Mouse (Mus musculus) gastrocnemius, postnatal 14 days (tissue): ENCODE data around the gene Myoz2. TPM values are rescaled to one million over a fixed set of nuclear protein-coding genes. Genes with fewer than 3 reads are reported as not detected.

Experiments used
- DNase-seq: peaks from one replicate; pipeline ENCODE4 v3.0.0; 2021; ENCODE audit warnings: mixed read lengths
- intact Hi-C: fragments of 180-260 bp; cut with DNase I; formaldehyde crosslinking; loops from one replicate; pipeline ENCODE4 v1.15.1; 2025; ENCODE audit warnings: low total_unique reads
- long read RNA-seq, 2 experiments: library from polyadenylated mRNA; stranded (forward); transcript quantifications; one replicate each; pipeline ENCODE4 v2.0.0; 2021
- total RNA-seq, 2 experiments: library from RNA; stranded (reverse); gene quantifications; 2 replicates each; pipeline ENCODE4 v1.2.3; 2021

Gene Myoz2
- 100 to 1,000 TPM; 340 to 373 TPM for total RNA-seq
- long read RNA-seq, experiment 1, transcript Myoz2-201 (6 exons, 1,181 nt): major isoform, 124 of 151 reads
- long read RNA-seq, experiment 1, partial matches to known transcripts: 10 of 151 reads
- long read RNA-seq, experiment 1, other reads (novel, unspliced or antisense): 12 of 151 reads
- long read RNA-seq, experiment 2, transcript Myoz2-201 (6 exons, 1,181 nt): major isoform, 184 of 224 reads
- long read RNA-seq, experiment 2, transcript Myoz2-203 (7 exons, 871 nt): minor isoform, 9 of 224 reads
- long read RNA-seq, experiment 2, partial matches to known transcripts: 11 of 224 reads
- long read RNA-seq, experiment 2, other reads (novel, unspliced or antisense): 15 of 224 reads

DNA sequence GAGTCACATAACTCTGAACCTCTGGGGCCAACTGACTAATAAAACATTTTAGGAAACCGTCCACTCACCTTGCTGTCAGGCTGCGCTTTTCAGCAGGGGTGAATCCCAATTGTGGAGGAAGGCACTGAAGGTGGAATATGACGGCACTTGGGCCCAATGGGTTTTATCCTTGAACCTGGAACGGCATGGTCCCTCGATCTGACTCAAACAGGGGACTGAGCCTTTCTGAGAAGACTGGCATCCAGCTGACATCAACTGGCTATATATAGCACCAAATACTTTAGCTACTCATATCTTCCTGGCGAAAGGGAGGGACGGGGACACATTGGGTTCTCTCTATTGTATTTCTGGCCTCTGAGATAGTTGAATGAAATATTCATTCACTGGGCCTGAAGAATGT, at the start of gene Myoz2:
TSS of gene Myoz2 (minus strand) at position 264 of the 400 bp plus-strand sequence.
- intact Hi-C loops: no loop called here
- DNase-seq: no peak

DNA sequence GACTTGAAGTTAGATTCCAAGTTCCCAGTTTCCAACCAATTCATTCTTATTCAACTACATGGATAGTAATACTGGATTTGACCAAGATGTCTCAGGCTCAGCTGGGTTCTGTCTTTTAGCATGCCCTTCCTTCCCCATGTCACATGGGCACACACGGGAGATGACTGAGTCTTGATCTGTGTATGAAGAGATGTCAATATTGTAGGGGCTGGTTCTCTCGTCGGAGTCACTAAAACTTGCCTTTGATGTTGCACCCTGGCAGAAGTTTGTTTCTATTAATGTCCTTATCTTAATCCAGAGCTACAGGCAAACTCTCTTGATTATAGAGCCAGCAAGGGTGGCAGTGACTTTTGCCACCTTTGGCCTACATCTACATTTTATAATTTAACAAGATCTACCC, 46.9 kb upstream of the Myoz2 start:
- intact Hi-C loops: no loop called here
- no peak for DNase-seq

DNA sequence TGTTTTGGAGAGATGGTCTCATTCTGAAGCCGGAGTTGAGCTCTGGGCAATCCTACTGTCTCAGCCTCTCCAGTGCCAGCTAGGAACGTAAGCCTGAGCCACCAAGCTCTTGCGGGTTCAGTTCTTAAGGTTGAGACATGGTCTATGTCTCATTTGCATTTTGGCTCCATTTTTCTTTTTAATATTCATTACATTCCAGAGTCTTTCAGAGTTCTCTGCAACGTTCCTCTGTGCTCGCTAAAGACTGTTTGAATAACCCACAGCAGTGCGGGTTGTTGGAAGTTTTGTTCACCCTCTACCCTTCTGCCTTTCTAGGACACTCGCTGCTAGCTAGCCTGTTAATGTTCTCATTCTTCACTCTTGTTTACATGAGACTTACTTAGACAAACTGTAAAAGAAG, 46.1 kb upstream of the Myoz2 start:
- intact Hi-C loops: no loop called here
- DNase-seq: no peak

DNA sequence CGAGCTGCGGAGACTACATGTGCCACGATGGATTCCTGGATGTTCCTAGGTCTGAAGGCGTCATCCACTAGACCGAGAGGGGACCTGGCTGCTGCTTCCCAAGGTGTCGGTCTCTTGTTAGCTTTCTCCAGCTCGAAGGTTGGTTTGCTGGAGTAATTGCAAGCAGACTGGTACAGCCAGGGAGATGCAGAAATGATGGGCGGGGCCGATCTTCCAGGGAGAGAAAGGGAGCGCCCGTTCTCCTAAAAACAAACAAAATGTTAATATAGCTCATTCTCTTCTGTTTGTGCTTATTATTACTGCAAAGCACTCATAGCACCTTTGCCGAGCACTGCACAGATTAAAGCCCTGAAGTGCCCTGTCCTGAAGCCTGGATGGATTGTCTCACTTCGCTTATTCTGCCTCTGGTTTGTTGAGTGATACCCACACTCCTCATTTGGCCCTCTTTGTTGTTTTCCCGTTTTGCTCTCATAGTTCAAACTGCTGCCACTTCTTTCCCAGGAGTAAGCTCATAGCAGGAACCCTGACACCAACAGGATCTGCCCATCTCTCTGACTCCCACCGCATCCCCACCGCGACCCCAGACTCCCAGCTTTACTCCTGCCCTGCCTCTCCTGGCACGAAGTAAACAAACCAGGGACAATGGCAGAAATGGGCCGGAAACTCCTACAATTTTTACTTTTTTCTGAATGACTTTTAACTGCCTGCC, 45.4 kb upstream of the Myoz2 start:
- intact Hi-C loops: no loop called here
- no peak for DNase-seq

DNA sequence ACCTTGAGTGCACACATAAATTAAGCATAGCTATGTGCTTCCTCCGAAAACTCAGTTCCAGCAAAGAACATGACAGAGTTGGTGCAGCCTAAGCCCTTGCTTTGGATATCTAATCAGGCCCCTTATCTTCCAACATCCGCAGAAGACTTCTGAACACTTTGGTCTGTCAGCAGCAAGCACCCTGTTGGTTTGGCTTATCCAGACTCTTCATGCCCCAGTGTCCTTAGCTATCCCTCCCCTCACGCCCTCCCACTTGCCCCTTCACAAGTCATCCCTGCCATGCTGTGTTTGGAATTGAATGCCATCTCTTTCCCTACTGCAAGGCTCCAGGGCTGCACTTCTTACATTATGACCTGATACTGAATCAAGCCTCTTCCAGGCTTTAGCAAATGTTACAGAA, 40.9 kb upstream of the Myoz2 start:
- intact Hi-C loops: no loop called here
- no peak for DNase-seq

DNA sequence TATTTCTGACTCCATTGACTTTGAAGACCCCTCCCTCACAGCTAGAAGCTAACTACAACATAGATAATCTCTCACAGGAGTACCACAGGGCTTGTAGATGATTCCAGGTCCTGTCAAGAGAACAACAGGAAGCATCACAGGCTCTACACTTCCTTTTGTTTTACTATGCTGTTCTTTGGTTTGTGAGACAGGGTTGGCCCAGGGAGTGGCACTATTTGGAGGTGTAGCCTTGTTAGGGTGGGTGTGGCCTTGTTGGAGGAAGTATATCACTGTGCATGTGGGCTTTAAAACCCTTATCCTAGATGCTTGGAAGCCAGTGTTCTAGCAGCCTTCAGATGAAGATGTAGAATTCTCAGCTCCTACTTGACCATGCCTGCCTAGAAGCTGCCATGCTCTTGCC, 40.2 kb upstream of the Myoz2 start:
- intact Hi-C loops: no loop called here
- DNase-seq: no peak

DNA sequence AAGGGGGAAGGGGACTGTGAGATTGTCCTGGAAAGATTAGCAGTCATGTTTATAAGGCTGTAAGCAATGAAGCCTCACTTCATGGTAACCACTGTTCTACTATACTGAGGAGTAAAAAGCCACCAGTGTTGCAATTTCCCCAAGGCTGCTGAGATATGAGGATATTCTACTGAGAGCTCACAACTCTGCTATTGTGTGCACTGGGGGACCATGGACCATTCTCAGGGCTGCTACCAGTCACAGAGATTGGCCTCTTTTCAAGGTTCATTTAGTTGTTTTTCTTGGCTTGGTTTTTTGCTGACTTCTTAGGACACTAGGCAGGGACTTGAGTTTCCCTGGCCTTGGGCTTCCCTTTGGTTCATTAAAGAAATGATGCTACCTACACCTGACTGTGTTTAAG, 38.5 kb upstream of the Myoz2 start:
- DNase-seq: no peak
- intact Hi-C loops: no loop called here

DNA sequence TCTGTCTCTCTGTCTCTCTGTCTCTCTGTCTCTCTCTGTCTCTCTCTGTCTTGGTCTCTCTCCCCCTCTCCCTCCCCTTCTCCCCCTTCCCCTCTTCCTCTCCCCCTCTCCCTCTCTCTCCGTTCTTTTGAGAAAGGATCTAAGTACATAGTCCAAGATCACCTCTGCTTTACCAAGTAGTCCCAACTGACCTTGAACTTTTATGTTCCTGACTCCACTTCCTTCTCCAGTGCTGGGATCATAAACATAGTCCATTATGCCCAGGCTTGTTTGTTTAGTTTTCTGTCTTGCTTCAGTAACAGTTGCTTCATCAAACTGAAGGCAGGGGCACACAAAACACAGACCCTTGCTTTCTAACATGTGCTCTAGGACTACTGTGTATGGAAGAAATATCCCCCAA, 37.7 kb upstream of the Myoz2 start:
- intact Hi-C loops: no loop called here

DNA sequence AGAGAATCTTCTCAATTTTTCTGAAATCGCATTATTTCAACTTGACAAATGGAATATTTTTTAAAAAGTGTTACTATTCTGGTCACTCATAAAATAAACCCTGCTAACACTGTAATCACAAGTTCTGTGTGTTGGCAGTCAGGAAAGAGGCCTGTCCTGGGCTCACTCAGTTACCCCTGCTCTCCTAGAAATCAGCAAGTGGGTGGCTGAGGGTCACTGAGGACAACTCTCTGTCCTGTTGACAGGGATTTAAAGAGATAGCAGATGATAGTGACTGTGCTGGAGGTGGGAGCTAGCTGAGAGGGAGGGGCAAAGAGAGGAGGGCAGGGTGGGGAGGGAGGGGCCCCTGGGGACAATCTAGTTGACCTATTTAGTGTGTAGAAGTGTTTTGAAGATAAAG, 36.2 kb upstream of the Myoz2 start:
- no peak for DNase-seq
- intact Hi-C loops: no loop called here

More for the DNA sequence above, 37.7 kb upstream of the Myoz2 start:
- DNase-seq: no peak

DNA sequence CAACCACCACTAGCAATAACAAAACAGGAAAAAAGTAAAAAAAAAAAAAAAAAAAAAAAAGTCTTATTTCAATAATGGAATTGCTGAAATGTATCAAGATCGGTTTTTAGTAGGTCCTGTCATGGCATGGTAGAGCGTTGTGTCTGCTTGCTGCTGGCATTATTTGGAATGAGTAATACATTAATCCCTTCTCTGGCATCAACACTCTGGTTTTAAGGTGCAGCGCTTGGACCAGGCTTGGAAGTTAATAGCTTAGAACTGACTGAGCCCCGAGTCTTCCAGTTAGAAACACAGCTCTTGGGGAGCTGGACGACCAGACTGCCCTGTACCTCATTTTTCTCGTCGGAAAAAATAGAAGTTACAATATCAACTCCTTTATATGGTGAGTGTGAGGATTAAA, 32.0 kb upstream of the Myoz2 start:
- intact Hi-C loops: no loop called here
- DNase-seq: no peak

DNA sequence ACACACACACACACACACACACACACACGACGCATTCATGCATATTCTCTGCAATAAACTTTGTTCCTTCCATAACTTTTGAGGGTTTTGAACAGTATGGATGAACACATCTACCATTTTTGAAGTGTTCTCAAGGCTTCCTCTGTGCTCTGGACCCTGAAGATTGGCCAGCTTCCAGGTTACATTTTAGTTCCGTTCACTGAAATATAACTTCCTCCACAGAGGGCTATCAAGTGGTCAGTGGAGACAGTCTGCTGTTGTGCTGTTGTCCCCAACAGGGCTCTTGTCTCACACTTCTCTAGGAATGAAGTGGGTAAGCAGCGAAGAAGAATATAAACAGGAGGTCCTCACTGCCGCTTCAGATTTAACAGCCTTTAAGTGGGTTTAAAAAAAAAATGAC, 30.7 kb upstream of the Myoz2 start:
- intact Hi-C loops: no loop called here
- no peak for DNase-seq

DNA sequence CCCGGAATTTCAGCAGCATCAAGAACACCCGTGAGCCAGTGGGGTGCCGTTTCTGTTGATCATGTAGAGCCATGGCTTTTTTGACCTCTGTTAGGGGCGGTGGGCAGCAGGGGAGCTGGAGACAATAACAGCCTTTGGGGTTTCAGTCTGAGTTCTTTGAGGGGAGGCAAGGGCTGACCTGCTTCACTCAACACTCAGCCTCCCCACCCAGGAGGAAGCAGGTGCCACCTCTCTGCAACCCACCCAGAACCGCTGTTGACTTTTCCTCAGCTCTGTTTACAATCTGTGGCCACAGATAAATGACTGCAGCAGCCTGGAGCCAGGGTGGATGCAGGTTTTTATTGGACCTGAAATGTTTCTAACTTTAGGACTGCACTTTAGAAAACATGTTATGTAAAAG, 29.4 kb upstream of the Myoz2 start:
- intact Hi-C loops: no loop called here

DNA sequence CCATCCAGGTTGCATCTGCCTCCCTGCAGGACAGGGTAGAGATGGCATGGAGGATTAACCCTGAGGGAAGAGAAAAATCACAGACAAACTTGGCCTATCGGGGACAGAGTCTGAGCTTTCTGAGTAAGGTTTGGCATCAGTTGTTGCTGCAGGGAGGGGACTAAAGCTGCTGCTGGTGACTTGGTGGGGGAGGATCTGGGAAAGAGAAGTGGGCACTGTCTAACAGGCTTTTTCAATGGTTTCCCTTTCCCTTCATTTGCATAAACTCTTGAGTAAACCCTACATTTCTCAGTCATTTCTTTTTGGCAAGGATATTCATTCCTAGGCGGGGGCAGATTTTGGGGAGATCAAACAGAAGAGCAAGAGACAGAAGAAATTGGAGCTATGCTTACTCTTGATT, 27.1 kb upstream of the Myoz2 start:
- no peak for DNase-seq
- intact Hi-C loops: no loop called here

More for the DNA sequence above, 29.4 kb upstream of the Myoz2 start:
- DNase-seq: no peak

DNA sequence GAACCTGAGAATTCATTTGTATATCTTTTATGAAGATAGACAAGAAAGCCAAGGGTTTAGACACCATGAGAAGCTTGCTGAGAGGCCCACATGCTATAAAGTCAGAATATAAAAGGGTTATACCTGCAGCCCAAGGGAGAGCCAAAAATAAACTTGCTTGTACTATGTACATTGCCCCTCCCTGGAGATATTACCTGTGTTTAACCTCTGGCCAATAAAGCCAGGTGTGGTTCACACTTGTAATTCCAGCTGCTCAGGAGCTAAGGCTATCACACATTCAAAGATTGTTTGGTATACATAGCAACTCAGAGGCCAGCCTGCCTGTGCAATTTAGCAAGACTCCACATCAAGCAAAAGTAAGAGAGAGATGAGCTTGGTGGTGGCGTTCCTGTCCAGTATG, 24.0 kb upstream of the Myoz2 start:
- no peak for DNase-seq
- intact Hi-C loops: no loop called here

DNA sequence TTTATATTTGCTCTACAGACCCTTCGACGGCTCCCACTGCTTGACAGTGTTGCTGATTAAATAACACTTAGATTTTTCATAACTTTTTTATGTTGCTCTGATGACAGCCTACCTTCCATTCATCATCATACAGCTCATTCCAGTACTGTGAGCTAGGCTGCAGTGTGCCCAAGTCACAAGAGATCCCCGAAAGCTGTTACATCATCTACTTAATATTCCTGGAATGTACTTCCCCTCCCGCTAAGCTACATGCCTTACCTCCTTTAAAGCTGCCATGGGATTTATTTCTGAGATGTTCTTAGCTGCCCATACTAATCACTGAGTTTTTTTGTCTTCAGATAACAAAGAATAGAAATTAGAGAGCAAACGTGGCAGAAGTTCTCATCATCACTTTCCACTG, 19.4 kb upstream of the Myoz2 start:
- DNase-seq: no peak
- intact Hi-C loops: no loop called here

DNA sequence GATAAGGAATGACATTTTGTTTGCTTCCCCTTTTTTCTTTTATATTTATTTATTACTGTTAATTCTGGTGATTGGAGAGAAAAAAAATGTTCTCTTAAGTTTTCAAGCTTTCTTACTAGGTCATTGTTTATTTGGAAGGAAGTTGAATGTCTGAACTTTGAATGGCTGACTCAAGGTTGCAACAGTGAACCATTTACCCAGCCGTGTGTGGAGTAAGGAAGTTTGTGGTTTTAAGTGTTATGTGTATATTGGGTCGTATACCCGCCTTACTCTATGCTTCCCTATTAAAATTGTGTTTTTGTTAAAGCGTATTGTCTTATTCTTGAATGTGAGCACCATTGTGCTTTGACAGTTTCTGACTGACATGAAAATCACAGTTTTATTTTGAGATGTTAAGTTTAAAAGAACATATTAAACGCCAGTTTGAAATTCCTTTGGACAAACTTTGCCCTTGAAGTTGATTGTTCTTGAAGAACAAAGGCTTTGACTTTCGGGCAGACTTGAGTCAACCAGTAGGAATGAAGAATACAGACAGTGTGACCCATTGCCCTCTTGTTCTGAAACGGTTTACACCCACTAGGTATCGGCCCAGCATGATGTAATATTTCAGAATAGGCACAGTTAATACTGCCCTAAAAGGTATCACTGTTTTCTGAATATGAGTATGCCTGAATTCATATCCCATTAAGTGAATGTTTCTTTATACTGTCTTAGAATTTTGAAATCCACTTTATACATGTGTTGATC, 18.6 kb upstream of the Myoz2 start:
- intact Hi-C loops: no loop called here
- no peak for DNase-seq

DNA sequence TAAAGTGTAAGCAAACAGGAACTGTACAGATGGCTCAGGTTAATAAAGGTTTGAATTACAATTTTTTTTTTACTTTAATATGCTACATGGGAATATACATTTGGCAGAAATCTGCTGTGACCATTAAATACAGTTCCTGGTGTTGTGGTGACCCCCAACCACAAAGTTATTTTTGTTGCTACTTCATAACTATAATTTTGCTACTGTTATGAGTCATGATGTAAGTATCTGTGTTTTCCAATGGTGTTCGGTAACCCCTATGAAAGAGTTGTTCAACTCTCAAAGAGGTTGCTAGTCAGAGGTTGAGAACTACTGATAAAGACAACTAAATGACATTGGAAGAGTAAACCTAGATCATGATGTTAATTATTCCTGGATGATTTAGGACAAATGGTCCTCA, 7.5 kb upstream of the Myoz2 start:
- no peak for DNase-seq
- intact Hi-C loops: no loop called here

DNA sequence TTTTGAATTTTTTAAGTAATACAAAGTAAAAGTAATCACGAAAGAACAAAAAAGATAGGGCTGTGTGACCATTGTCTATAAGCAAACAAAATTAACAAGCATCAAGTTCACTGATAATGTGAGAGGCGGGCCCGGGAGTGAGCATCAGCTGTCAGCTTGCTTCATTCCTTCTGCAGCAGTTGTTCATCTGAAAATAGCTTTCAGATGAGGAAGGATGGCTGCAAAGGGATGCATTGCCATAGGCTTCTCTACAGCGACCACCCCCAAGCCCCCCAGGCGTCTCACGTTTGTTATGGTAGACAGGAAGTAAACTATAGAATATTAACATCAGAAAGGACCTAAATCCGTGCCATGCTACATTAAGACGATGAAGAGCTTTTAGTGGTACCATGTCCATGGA, 1.0 kb downstream of the Myoz2 start:
- intact Hi-C loops: no loop called here

DNA sequence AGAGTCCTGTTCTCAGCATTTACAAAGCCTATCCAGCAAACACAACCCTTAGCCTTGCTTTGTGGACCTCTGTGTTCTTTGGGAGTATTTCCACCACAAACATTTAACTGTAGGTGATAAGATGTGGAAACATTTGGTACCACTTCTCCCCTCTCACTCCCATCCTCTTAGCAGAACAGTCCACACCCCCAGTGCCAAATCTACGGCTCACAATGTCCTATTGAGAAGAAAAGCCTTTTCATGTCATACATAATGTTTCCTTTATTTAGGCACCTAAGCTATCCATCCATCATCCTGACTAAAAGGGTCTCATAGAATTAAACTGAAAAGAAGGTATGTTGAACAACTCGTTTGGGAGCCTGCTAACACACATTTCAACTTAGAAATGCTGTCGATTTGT, 9.2 kb downstream of the Myoz2 start:
- no peak for DNase-seq
- intact Hi-C loops: no loop called here

More for the DNA sequence above, 1.0 kb downstream of the Myoz2 start:
- DNase-seq: no peak

DNA sequence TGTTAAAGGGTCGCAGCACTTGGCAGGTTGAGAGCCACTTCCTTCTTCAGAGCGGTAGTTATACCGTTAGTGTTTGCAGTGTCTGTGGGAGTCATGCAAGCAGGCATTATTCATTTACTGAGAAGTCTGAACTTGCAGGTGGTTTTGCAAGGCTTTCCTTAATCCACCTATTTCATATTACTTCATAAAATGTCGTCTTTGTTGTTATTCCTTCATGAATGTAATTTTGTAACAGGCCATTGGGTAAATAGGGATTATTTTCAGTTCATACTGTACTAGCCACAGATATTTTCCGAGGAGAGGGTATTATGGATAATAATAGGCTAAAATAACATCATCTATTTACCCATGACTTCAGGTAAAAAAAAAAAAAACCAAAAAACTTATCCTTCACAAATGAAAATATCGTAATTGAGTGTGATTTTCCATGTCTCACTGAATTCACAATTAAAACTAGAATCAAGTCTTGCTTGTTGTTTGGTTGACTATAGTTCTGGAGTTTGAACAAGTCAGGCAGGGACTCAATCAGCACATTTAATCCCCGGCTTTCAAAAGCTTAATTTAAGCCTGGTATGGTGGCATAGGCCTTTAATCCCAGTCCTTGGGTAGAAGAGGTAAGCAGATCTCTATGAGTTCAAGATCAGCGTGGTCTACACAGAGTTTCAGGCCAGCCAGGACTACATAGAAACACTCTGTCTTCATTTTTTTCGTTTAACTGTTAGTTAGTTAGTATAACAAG, 10.2 kb downstream of the Myoz2 start:
- intact Hi-C loops: no loop called here
- DNase-seq: no peak
